Mouse (Mus musculus): ENCODE results near the gene Mtx3.

Gene Mtx3

DNA sequence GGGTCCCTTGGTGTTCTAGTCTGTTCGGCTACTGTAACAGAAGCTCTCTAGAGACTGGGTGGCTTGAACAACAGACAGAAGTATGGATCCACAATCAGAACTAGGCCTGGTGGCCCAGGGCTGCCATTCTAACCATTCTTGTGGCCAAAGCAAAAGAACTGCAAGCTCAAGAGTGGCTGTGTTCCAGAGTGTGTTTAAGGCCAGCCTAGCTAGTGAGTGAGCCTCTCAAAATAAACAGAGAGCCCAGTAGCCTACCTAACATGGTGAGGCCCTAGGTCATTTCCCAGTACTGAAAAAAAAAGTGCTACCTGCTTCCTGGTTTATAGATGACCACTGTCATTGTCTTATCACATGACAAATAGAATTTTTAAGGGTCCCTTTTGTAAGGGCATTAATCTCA is 39.6 kb downstream of the Mtx3 start:
- DNase-seq (ENCODE audit: low spot score): no peak

DNA sequence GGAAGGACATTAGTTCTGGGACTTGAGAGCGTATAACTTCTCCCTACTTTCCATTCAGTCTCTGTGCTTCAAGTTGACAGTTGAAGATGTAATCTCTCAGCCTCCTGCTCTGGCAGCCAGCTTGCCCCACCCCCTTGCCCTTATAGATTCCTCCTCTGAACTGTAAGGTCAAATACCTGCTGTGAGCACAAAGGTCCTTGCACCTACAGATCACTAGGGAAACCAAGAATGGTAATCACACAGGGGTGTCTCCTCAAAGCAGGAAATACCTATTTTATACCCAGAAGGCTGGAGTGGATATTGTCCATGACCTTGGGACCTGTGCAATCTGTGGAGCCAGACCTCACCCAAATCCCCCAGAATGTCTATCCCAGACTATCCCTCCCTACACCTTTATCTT is 40.4 kb downstream of the Mtx3 start:
- DNase-seq (ENCODE audit: low spot score): no peak

- DNase-seq (ENCODE audit: low spot score): peak; percentile 32
These were observed 54.5 kb downstream of the Mtx3 start for GRCm38 (mm10) chr13:92899087-92899486.

GRCm38 (mm10) chr13:92903291-92903690 is 58.7 kb downstream of the Mtx3 start:
- DNase-seq (ENCODE audit: low spot score): no peak

GRCm38 (mm10) chr13:92905944-92906343 is 61.4 kb downstream of the Mtx3 start:
- no peak for DNase-seq (ENCODE audit: low spot score)

DNA sequence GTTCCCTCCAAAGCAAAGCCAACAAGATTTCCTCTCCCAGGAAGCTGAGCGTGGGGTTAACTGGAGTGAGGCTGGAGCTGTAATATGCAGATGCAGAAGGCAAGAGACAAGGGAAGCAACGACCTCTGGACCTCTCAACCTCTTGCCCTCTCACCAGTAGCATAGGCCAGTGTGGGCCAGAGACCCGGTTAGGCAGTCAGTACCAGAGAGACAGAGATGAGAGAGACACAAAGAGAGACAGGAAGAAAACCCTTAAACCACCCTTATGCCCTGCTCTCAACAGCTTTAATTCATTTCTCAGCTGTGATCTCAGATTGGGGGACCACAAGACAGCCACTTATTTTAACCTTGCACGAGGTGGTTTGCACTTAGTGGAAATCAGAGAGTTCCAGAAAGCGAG is 62.8 kb downstream of the Mtx3 start:
- DNase-seq (ENCODE audit: low spot score): no peak

All from embryo, embryonic 10.5 days (tissue).